In genomic region chr4:107130534-107130933, GRCm38 (mm10) we compare ENCODE assay signal across 12 mouse cellular contexts. TPM values are rescaled to one million over a fixed set of nuclear protein-coding genes. Genes with fewer than 3 reads are reported as not detected.
DNase-seq lines count a peak whose midpoint lies in the region; ATAC-seq lines count a peak whose summit lies in the region.
"Had no signal": no experiment of that assay in that cellular context is flagged by ENCODE, and none has a peak within 500 bp of the region (broad histone marks: within the 10 kb centered on the region; RNA-seq: fewer than 3 reads in every experiment).

No protein-coding gene starts in this region.

- ATAC-seq in midbrain, embryonic 13.5 days, result no peak
- ATAC-seq: forebrain, embryonic 13.5 days had no signal

- H3K27me3 ChIP-seq in midbrain, embryonic 10.5 days (ENCODE audit: low read depth, poor library complexity, severe bottlenecking), result peaks cover 5% of the 10 kb centered on the region
- H3K27me3 ChIP-seq in midbrain, embryonic 13.5 days, result no peaks in the 10 kb centered on the region
- H3K27me3 ChIP-seq: forebrain, embryonic 13.5 days had no signal

- H3K4me2 ChIP-seq in midbrain, embryonic 13.5 days (replicated peaks), result no peak overlapping the region
- H3K4me2 ChIP-seq: forebrain, embryonic 13.5 days had no signal

- H3K4me1 ChIP-seq in midbrain, embryonic 10.5 days, result peaks cover 61% of the 10 kb centered on the region
- H3K4me1 ChIP-seq in midbrain, embryonic 13.5 days (replicated peaks), result peaks cover 56% of the 10 kb centered on the region

- intact Hi-C loops in heart, postnatal 25 days (cut with DNase I), result no loop called here

- H3K36me3 ChIP-seq in midbrain, embryonic 10.5 days, result no peaks in the 10 kb centered on the region
- no peaks in the 10 kb centered on the region for H3K36me3 ChIP-seq in midbrain, embryonic 13.5 days

- no peak overlapping the region for H3K4me3 ChIP-seq in midbrain, embryonic 10.5 days
- no peak overlapping the region for H3K4me3 ChIP-seq in midbrain, embryonic 13.5 days (replicated peaks)
- H3K4me3 ChIP-seq: forebrain, embryonic 13.5 days had no signal

- peak; percentile 15 to 29 for DNase-seq in heart, adult 18-20 months
- no peak for DNase-seq in heart, postnatal 25 days (ENCODE audit: low spot score)
- DNase-seq in midbrain, embryonic 10.5 days (ENCODE audit: low spot score), result peak; percentile 37
- peak; percentile 13 for DNase-seq in induced T-regulatory cell, adult 2 months (ENCODE audit: low read depth)
- DNase-seq in thymus, postnatal 25 days, result peak; percentile 50
- no peak for DNase-seq in cerebellum, adult 9-11 months
- DNase-seq in adipocyte (ENCODE audit: low spot score), result no peak
- DNase-seq: cerebellum, adult 8-10 months; gastrocnemius, postnatal 36 days; lung, adult 18-20 months had no signal

- 17% methylated on average over 9 of the region's 9 CpGs for WGBS in midbrain, embryonic 10.5 days
- 19% methylated on average over 9 of the region's 9 CpGs for WGBS in midbrain, embryonic 13.5 days

- H3K9ac ChIP-seq in midbrain, embryonic 13.5 days (replicated peaks), result no peak overlapping the region
- H3K9ac ChIP-seq: forebrain, embryonic 13.5 days had no signal

- H3K27ac ChIP-seq in midbrain, embryonic 10.5 days (replicated peaks), result peak overlapping the region; percentile 85
- H3K27ac ChIP-seq in midbrain, embryonic 13.5 days, result no peak overlapping the region
- H3K27ac ChIP-seq: forebrain, embryonic 13.5 days had no signal

- no peaks in the 10 kb centered on the region for H3K9me3 ChIP-seq in midbrain, embryonic 10.5 days (replicated peaks)
- no peaks in the 10 kb centered on the region for H3K9me3 ChIP-seq in midbrain, embryonic 13.5 days
- H3K9me3 ChIP-seq: forebrain, embryonic 13.5 days had no signal

RNA-seq across cellular contexts. Expression of gene Cdcp2, which starts 33.8 kb away (rescaled TPM):
- total RNA-seq in heart, adult 18-20 months (2021), result not detected
- not detected for total RNA-seq in heart, postnatal 25 days (2021)
- polyA plus RNA-seq in midbrain, embryonic 10.5 days (2016; fragmentation: Nextera tagmentation; extraction: Ambion mirVana), result 0.11 and 0.22 TPM in 2 replicates
- polyA plus RNA-seq in midbrain, embryonic 13.5 days (2015; fragmentation: Nextera tagmentation; extraction: Ambion mirVana), result not detected in 2 replicates
- total RNA-seq: gastrocnemius, postnatal 36 days had no signal
- polyA plus RNA-seq: forebrain, embryonic 13.5 days had no signal

RNA-seq across cellular contexts. Expression of gene Tmem59, which starts 47.7 kb away (rescaled TPM):
- 100 to 1,000 TPM; 139 to 147 TPM for total RNA-seq in heart, adult 18-20 months (2021)
- total RNA-seq in heart, postnatal 25 days (2021), result 100 to 1,000 TPM; 114 to 137 TPM
- 279 and 311 TPM in 2 replicates for polyA plus RNA-seq in midbrain, embryonic 10.5 days (2016; fragmentation: Nextera tagmentation; extraction: Ambion mirVana)
- 377 and 395 TPM in 2 replicates for polyA plus RNA-seq in midbrain, embryonic 13.5 days (2015; fragmentation: Nextera tagmentation; extraction: Ambion mirVana)

RNA-seq across cellular contexts. Expression of gene Tceanc2, which starts 48.4 kb away (rescaled TPM):
- total RNA-seq in heart, adult 18-20 months (2021), result 10 to 100 TPM; 13.5 to 15.4 TPM
- 10 to 100 TPM; 10.7 to 14.2 TPM for total RNA-seq in heart, postnatal 25 days (2021)
- polyA plus RNA-seq in midbrain, embryonic 10.5 days (2016; fragmentation: Nextera tagmentation; extraction: Ambion mirVana), result 30.6 and 39.7 TPM in 2 replicates
- 28.4 and 45.1 TPM in 2 replicates for polyA plus RNA-seq in midbrain, embryonic 13.5 days (2015; fragmentation: Nextera tagmentation; extraction: Ambion mirVana)

Comparison
In these comparisons a context has a peak if more than half of its experiments do, and no peak if none do; other contexts are left out.
1. DNase-seq: peak in heart, adult 18-20 months (2 of 2), midbrain, embryonic 10.5 days (single experiment), induced T-regulatory cell, adult 2 months (single experiment) and thymus, postnatal 25 days (single experiment); none in heart, postnatal 25 days (single experiment), cerebellum, adult 9-11 months (single experiment) and adipocyte (single experiment).